Mouse (Mus musculus): ENCODE measurements around the gene Ikzf2. TPM values are rescaled to one million over a fixed set of nuclear protein-coding genes. Genes with fewer than 3 reads are reported as not detected.

Gene Ikzf2
- polyA plus RNA-seq (2016; fragmentation: Nextera tagmentation; extraction: Ambion mirVana) = 2.6 and 2.9 TPM in 2 replicates

GRCm38 (mm10) chr1:69687076-69687991 is at the start of gene Ikzf2:
Ikzf2 (minus strand) TSS chr1:69687245.
- Histone ChIP-seq H3K4me2 (peak within 1 kb of the TSS; percentile 91), H3K27ac (ENCODE audit: poor library complexity, severe bottlenecking) (peak within 1 kb of the TSS; percentile 90), H3K9ac (peak within 1 kb of the TSS; percentile 82), H3K9me3 (replicated peaks) (no peaks in the 10 kb centered on the region), H3K4me3 (peak within 1 kb of the TSS; percentile 77), H3K36me3 (no peaks in the 10 kb centered on the region), H3K27me3 (replicated peaks) (no peaks in the 10 kb centered on the region), H3K4me1 (replicated peaks) (peaks cover 6% of the 10 kb centered on the region)
- peak; percentile 90 for ATAC-seq (ENCODE audit: insufficient number of reproducible peaks, low FRiP score)
- WGBS = 1% methylated on average over 56 of the region's 105 CpGs

GRCm38 (mm10) chr1:69729729-69730128 is 42.7 kb upstream of the Ikzf2 start:
- no peaks in the 10 kb centered on the region; the same call in 1 of the 2 replicates for H3K9me3 ChIP-seq (replicated peaks)
- H3K4me1 ChIP-seq (replicated peaks) = no peaks in the 10 kb centered on the region
- ATAC-seq (ENCODE audit: insufficient number of reproducible peaks, low FRiP score) = no peak
- no peaks in the 10 kb centered on the region for H3K27me3 ChIP-seq (replicated peaks)
- H3K9ac ChIP-seq = no peak overlapping the region
- no peak overlapping the region for H3K4me2 ChIP-seq
- no peak overlapping the region for H3K27ac ChIP-seq (ENCODE audit: poor library complexity, severe bottlenecking)
- 49% methylated on average over 1 of the region's 1 CpGs for WGBS
- no peaks in the 10 kb centered on the region for H3K36me3 ChIP-seq
- no peak overlapping the region for H3K4me3 ChIP-seq

GRCm38 (mm10) chr1:69729031-69729679 is 42.1 kb upstream of the Ikzf2 start:
- Histone ChIP-seq H3K27ac (ENCODE audit: poor library complexity, severe bottlenecking) (no peak overlapping the region), H3K36me3 (no peaks in the 10 kb centered on the region), H3K9me3 (replicated peaks) (peaks cover 3% of the 10 kb centered on the region), H3K4me3 (no peak overlapping the region), H3K4me1 (replicated peaks) (no peaks in the 10 kb centered on the region), H3K9ac (no peak overlapping the region), H3K27me3 (replicated peaks) (no peaks in the 10 kb centered on the region), H3K4me2 (no peak overlapping the region)
- no peak for ATAC-seq (ENCODE audit: insufficient number of reproducible peaks, low FRiP score)
- WGBS = 31% methylated on average over 5 of the region's 5 CpGs

DNA sequence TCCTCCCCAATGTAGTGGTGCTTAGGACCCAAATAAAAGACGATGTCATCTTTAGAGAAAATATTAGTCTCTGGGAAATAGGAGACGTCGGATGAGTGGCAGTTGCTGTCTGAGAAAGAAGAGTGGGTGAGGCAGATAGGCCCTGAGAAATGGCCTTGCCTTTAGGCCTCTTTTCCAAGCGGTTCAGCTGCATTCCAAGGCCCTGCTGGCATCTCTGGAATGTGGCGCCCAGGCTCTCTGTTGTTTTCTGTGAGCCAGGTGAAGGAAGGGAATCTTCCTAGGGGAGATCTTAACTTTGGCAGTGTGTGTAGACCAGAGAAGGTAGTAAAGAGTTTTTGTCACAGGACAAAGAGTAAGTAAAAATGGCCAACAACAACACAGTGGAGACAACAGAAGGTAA is 40.9 kb upstream of the Ikzf2 start:
- no peak overlapping the region for H3K27ac ChIP-seq (ENCODE audit: poor library complexity, severe bottlenecking)
- ATAC-seq (ENCODE audit: insufficient number of reproducible peaks, low FRiP score) = no peak
- no peak overlapping the region for H3K4me2 ChIP-seq
- H3K9me3 ChIP-seq (replicated peaks) = peaks cover 4% of the 10 kb centered on the region
- no peaks in the 10 kb centered on the region for H3K4me1 ChIP-seq (replicated peaks)
- H3K4me3 ChIP-seq = no peak overlapping the region
- WGBS = 31% methylated on average over 5 of the region's 5 CpGs
- no peak overlapping the region for H3K9ac ChIP-seq
- no peaks in the 10 kb centered on the region for H3K27me3 ChIP-seq (replicated peaks)
- no peaks in the 10 kb centered on the region for H3K36me3 ChIP-seq

- Histone ChIP-seq H3K36me3 (no peaks in the 10 kb centered on the region), H3K4me2 (no peak overlapping the region), H3K4me1 (replicated peaks) (no peaks in the 10 kb centered on the region), H3K9ac (no peak overlapping the region), H3K27ac (ENCODE audit: poor library complexity, severe bottlenecking) (no peak overlapping the region), H3K9me3 (replicated peaks) (no peaks in the 10 kb centered on the region), H3K4me3 (no peak overlapping the region), H3K27me3 (replicated peaks) (no peaks in the 10 kb centered on the region)
- 67% methylated on average over 3 of the region's 3 CpGs for WGBS
- no peak for ATAC-seq (ENCODE audit: insufficient number of reproducible peaks, low FRiP score)
Observed at GRCm38 (mm10) chr1:69717107-69717506, 30.1 kb upstream of the Ikzf2 start.

DNA sequence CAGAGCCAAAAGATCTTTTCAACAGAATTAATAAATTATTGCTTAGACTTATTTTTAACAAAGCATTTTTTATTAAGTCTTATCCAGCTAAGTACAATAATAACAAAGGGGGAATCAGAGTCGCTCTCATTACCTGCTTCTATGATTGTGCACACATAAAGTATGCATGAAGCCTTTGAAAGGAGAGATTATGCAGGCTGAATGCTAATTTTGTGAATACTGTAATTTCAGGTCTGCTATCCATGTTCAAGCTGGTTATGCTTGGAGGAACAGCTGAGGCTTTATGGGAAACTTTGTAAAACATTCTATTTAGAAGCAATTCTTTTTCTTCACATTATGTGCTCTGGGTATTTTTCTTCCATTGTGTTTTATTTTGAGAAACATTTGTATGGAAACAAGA is 21.5 kb upstream of the Ikzf2 start:
- Histone ChIP-seq H3K9me3 (replicated peaks) (no peaks in the 10 kb centered on the region; the same call in 1 of the 2 replicates), H3K4me1 (replicated peaks) (no peaks in the 10 kb centered on the region), H3K36me3 (no peaks in the 10 kb centered on the region), H3K9ac (no peak overlapping the region), H3K27me3 (replicated peaks) (no peaks in the 10 kb centered on the region), H3K27ac (ENCODE audit: poor library complexity, severe bottlenecking) (no peak overlapping the region), H3K4me2 (no peak overlapping the region), H3K4me3 (no peak overlapping the region)
- 81% methylated on average over 1 of the region's 1 CpGs for WGBS
- ATAC-seq (ENCODE audit: insufficient number of reproducible peaks, low FRiP score) = no peak

DNA sequence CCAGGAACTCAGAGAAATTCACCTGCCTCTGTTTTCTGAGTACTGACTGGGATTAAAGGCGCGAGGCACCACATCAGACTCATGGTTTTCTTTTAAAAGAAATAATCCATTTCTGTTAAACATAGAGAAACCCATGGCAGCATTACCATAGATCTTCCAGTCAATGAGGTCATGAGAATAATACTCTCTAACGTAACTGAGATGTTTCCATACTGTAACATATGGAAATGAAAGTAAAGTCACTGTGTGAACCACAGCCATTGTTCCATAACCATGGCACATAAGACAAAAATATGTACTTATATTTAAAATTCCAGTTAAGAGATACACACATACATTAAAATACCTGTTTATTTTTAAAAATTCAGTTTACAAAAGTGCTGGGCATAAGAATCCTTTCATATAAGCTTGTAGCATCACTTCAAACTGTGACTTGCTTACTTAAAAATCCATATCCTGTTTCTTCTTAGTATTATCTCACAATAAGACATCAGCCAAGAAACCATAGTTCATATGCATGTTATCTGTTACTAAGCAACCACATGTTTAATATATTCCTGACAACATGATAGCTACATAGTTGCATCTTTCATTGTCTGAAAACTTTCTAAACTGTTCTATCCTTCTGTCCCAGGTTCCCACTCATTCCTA is 16.6 kb upstream of the Ikzf2 start:
- H3K4me1 ChIP-seq (replicated peaks) = no peaks in the 10 kb centered on the region
- no peaks in the 10 kb centered on the region for H3K36me3 ChIP-seq
- no peak for ATAC-seq (ENCODE audit: insufficient number of reproducible peaks, low FRiP score)
- no peaks in the 10 kb centered on the region for H3K27me3 ChIP-seq (replicated peaks)
- 89% methylated on average over 3 of the region's 3 CpGs for WGBS
- no peak overlapping the region for H3K27ac ChIP-seq (ENCODE audit: poor library complexity, severe bottlenecking)
- H3K4me2 ChIP-seq = no peak overlapping the region
- no peak overlapping the region for H3K4me3 ChIP-seq
- H3K9me3 ChIP-seq (replicated peaks) = no peaks in the 10 kb centered on the region
- no peak overlapping the region for H3K9ac ChIP-seq

GRCm38 (mm10) chr1:69691946-69692345 is 4.9 kb upstream of the Ikzf2 start:
- no peak overlapping the region for H3K4me3 ChIP-seq
- H3K27ac ChIP-seq (ENCODE audit: poor library complexity, severe bottlenecking) = no peak overlapping the region
- no peaks in the 10 kb centered on the region for H3K27me3 ChIP-seq (replicated peaks)
- ATAC-seq (ENCODE audit: insufficient number of reproducible peaks, low FRiP score) = no peak
- no peaks in the 10 kb centered on the region for H3K9me3 ChIP-seq (replicated peaks)
- no peaks in the 10 kb centered on the region for H3K4me1 ChIP-seq (replicated peaks)
- H3K9ac ChIP-seq = no peak overlapping the region
- WGBS = 51% methylated on average over 6 of the region's 6 CpGs
- no peak overlapping the region for H3K4me2 ChIP-seq
- no peaks in the 10 kb centered on the region for H3K36me3 ChIP-seq

- Histone ChIP-seq H3K27me3 (replicated peaks) (no peaks in the 10 kb centered on the region), H3K36me3 (no peaks in the 10 kb centered on the region), H3K9me3 (replicated peaks) (no peaks in the 10 kb centered on the region), H3K27ac (ENCODE audit: poor library complexity, severe bottlenecking) (no peak overlapping the region), H3K9ac (no peak overlapping the region), H3K4me2 (peak overlapping the region; percentile 70), H3K4me1 (replicated peaks) (peaks cover 6% of the 10 kb centered on the region), H3K4me3 (peak overlapping the region; percentile 35)
- WGBS = 1% methylated on average over 5 of the region's 5 CpGs
- no peak for ATAC-seq (ENCODE audit: insufficient number of reproducible peaks, low FRiP score)
Observed at GRCm38 (mm10) chr1:69688961-69689360, 1.9 kb upstream of the Ikzf2 start.

- Histone ChIP-seq H3K27ac (ENCODE audit: poor library complexity, severe bottlenecking) (no peak overlapping the region), H3K4me2 (peak overlapping the region; percentile 91), H3K4me1 (replicated peaks) (peaks cover 6% of the 10 kb centered on the region), H3K27me3 (replicated peaks) (no peaks in the 10 kb centered on the region), H3K4me3 (peak overlapping the region; percentile 77), H3K36me3 (no peaks in the 10 kb centered on the region), H3K9ac (no peak overlapping the region), H3K9me3 (replicated peaks) (no peaks in the 10 kb centered on the region)
- 9% methylated on average over 4 of the region's 4 CpGs for whole genome bisulfite sequencing
- ATAC-seq (ENCODE audit: insufficient number of reproducible peaks, low FRiP score) = no peak
Observed at GRCm38 (mm10) chr1:69688118-69688517, 1.1 kb upstream of the Ikzf2 start.

- ATAC-seq (ENCODE audit: insufficient number of reproducible peaks, low FRiP score) = no peak
- Histone ChIP-seq H3K27ac (ENCODE audit: poor library complexity, severe bottlenecking) (peak overlapping the region; percentile 90), H3K9me3 (replicated peaks) (no peaks in the 10 kb centered on the region), H3K9ac (peak overlapping the region; percentile 82), H3K36me3 (no peaks in the 10 kb centered on the region), H3K4me2 (peak overlapping the region; percentile 91), H3K4me1 (replicated peaks) (peaks cover 6% of the 10 kb centered on the region), H3K27me3 (replicated peaks) (no peaks in the 10 kb centered on the region), H3K4me3 (peak overlapping the region; percentile 77)
- under 1% methylated on average over 6 of the region's 6 CpGs for WGBS
Observed at GRCm38 (mm10) chr1:69686741-69687075, 337 bp downstream of the Ikzf2 start.

Measured in heart, embryonic 12.5 days (tissue).